Mouse (Mus musculus) erythroblast, embryonic 14.5 days (primary cell): Measurements from ENCODE around the gene Ikzf3. TPM values are rescaled to one million over a fixed set of nuclear protein-coding genes. Genes with fewer than 3 reads are reported as not detected.

Experiments
- H3K27me3 ChIP-seq: 2 replicates; pipeline ENCODE4 v1.6.1; 2012; ENCODE audit warnings: inconsistent platforms; ENCODE audit not compliant: control insufficient read depth
- H3K36me3 ChIP-seq: 2 replicates; pipeline ENCODE4 v1.6.1; 2012; ENCODE audit warnings: mild to moderate bottlenecking, inconsistent platforms; ENCODE audit not compliant: control insufficient read depth
- H3K4me1 ChIP-seq: 2 replicates; pipeline ENCODE4 v1.6.1; 2012; ENCODE audit warnings: inconsistent platforms; ENCODE audit not compliant: control insufficient read depth
- H3K4me3 ChIP-seq: replicated peaks from 2 replicates; pipeline ENCODE3; 2012; ENCODE audit warnings: moderate library complexity, mild to moderate bottlenecking, inconsistent platforms
- H3K9me3 ChIP-seq: 2 replicates; pipeline ENCODE4 v1.6.1; 2012; ENCODE audit warnings: low read length, inconsistent platforms, mixed read lengths; ENCODE audit not compliant: control insufficient read depth
- GATA1 ChIP-seq: IDR thresholded peaks from 2 replicates; pipeline ENCODE4 v1.6.1; 2012; ENCODE audit warnings: low read length, inconsistent platforms, mixed read lengths
- TAL1 ChIP-seq: IDR thresholded peaks from 3 replicates; pipeline ENCODE4 v1.6.1; 2012; ENCODE audit warnings: low read length, inconsistent platforms, mixed read lengths
- polyA plus RNA-seq: library from polyadenylated mRNA; stranded (reverse); fragments of >175 nt; gene quantifications from 2 replicates; pipeline ENCODE4 v1.2.3, GENCODE M21; 2012

Gene Ikzf3
- polyA plus RNA-seq, 1 experiment: not detected

DNA sequence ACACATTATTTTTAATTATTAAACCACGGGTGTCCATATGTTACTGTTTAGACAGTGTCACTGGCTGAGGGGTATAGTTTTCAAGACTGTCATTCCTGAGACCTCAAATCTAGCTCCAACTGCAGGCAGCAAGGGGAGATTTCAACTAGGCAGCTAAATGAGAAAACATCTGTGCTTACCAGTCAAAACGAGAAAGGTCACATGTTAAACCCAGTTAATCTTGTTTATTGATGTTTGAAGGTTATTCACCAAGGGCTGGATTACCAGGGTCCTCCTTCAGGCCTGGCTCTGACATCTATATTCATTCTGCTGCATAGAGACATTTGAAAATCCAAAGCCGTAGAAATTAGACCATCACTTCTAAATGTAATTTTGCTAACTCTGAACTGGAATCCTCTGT, 40.9 kb downstream of the Ikzf3 start:
- Histone ChIP-seq H3K27me3 (no peaks in the 10 kb centered on the region), H3K4me3 (no peak overlapping the region), H3K9me3 (no peaks in the 10 kb centered on the region), H3K4me1 (no peaks in the 10 kb centered on the region), H3K36me3 (no peaks in the 10 kb centered on the region)
- TF ChIP-seq GATA1 (no peak), TAL1 (no peak)

DNA sequence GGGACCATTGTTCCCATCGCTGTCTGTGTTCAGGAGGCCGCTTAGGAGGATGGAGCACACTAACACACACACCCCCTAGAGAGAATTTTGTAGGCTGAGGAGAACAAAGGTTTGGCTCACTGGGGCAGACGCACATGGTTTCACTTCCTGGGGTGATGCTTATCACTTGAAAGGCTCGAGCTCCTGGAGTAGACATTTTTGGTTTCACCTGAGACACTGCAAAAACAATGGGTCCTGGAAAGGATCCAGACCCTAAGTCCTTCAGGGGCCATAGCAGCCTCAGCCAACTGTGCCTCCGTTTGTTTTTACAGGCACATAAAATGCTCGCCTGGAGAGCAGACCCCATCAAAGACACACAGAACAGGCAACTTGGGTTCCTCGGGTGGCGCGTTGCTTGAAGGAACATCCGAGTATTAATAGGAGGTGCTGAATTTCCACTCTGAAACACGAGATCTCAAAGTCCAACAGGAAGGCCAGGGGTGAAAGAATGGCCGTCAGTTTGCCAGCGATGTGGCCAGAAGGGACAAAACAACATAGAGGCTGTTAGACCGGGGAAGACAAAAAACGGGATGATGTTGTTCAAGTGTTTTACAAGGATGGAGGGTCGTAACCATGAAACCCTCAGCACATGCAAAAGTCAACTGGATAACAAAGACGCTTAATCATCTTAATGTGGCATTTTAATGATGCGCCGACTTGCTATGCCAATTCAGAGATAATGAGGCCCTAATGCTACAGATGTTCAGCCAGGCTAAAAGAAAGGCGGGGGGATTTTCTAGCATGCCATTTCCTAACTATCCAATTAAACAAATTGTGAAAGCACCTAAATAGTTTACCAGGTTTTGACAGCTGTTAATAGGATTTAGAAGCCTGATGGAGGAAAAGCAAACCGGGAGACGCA, 48.2 kb downstream of the Ikzf3 start:
- H3K27me3 ChIP-seq: no peaks in the 10 kb centered on the region
- H3K9me3 ChIP-seq: no peaks in the 10 kb centered on the region
- no peaks in the 10 kb centered on the region for H3K4me1 ChIP-seq
- no peak overlapping the region for H3K4me3 ChIP-seq
- no peaks in the 10 kb centered on the region for H3K36me3 ChIP-seq
- TF ChIP-seq GATA1 (no peak), TAL1 (no peak)

DNA sequence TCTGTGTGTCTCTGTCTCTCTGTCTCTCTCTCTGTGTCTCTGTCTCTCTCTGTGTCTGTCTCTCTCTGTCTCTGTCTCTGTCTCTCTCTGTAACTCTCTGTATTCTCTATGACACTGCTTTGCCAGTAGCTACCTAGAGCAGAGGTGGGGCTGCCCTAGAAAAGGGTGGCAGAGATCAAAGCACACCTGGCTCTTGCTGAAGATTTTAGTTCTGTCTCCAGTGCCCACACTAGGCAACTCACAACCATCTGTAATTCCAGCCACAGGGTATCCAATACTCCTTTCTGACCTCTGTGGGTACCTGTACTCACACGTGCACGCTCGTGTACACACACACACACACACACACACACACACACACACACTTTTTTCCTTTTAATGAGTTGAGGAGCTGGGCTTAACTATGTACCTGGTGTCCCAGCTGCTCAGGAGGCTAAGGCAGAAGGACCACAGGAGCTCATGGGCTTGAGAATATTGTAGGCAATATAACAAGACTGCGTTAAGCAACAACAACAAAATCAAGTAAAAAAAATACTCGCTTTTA, 50.6 kb downstream of the Ikzf3 start:
- Histone ChIP-seq H3K27me3 (no peaks in the 10 kb centered on the region), H3K4me3 (no peak overlapping the region)

DNA sequence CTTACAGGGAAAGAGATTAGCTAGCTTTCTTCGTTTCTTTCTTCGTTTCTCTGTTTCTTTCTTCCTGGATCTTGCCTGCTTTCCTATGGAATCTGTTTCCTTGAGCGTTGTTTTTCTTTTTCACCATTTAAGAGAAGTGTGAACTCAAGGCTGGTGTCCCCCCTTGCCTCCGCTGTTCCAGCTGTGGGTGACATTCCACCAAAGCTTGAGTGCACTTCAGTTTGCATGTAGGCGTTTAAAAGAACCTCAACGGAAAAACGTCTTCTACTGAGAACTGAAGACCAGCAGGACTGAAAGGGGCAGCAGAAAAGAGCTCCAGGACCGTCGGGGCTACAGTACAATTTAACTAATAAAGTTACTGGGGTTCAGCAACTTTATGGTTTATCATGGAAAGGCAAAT, 52.4 kb downstream of the Ikzf3 start:
- Histone ChIP-seq H3K4me3 (no peak overlapping the region), H3K36me3 (no peaks in the 10 kb centered on the region), H3K4me1 (no peaks in the 10 kb centered on the region), H3K9me3 (no peaks in the 10 kb centered on the region), H3K27me3 (no peaks in the 10 kb centered on the region)
- TF ChIP-seq TAL1: no peak
- TF ChIP-seq GATA1: no peak

More for the DNA sequence above, 50.6 kb downstream of the Ikzf3 start:
- no peaks in the 10 kb centered on the region for H3K9me3 ChIP-seq
- H3K36me3 ChIP-seq: no peaks in the 10 kb centered on the region
- no peak for TF ChIP-seq GATA1
- no peak for TF ChIP-seq TAL1
- H3K4me1 ChIP-seq: no peaks in the 10 kb centered on the region

DNA sequence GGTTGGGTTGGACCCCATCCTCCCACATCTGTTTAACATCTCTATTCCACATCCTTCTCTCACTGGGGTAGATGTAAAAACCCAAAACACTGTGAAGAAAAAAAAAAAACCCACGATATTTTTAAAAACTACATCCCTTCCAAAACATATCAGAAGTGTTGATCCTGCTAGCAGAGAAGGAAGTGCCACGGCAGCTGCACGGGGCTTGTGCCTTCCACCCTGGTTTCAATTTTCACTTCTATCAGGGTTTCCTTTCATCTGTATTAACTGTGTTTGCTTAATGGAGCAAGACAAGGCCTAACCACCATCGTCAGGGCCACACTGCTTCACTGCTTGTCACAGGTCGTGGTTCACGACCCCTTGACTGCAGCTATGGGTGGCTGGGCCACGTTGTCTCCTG, 52.9 kb downstream of the Ikzf3 start:
- no peak for TF ChIP-seq TAL1
- H3K27me3 ChIP-seq: no peaks in the 10 kb centered on the region
- H3K4me1 ChIP-seq: no peaks in the 10 kb centered on the region
- H3K9me3 ChIP-seq: no peaks in the 10 kb centered on the region
- no peak overlapping the region for H3K4me3 ChIP-seq
- H3K36me3 ChIP-seq: no peaks in the 10 kb centered on the region

DNA sequence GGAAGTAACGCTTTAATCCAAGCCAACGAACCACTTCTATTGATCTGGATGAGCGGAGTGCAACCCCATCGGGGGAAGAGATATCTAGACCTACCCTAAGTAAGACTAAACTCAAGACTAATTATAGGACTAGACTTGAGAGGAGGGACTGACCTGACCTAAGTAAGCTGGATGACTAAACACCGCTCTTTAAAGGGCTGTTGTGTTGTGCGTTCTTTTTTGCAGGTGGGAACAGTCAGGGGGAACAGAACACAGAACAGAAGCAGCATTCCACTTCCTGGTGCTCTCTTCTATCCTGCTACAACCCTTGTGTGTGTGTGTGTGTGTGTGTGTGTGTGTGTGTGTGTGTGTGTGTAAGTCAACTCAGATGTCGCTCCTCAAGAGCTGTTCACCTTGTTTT, 54.3 kb downstream of the Ikzf3 start:
- Histone ChIP-seq H3K27me3 (no peaks in the 10 kb centered on the region), H3K4me1 (no peaks in the 10 kb centered on the region), H3K4me3 (no peak overlapping the region), H3K36me3 (no peaks in the 10 kb centered on the region), H3K9me3 (no peaks in the 10 kb centered on the region)
- no peak for TF ChIP-seq TAL1
- TF ChIP-seq GATA1: no peak

DNA sequence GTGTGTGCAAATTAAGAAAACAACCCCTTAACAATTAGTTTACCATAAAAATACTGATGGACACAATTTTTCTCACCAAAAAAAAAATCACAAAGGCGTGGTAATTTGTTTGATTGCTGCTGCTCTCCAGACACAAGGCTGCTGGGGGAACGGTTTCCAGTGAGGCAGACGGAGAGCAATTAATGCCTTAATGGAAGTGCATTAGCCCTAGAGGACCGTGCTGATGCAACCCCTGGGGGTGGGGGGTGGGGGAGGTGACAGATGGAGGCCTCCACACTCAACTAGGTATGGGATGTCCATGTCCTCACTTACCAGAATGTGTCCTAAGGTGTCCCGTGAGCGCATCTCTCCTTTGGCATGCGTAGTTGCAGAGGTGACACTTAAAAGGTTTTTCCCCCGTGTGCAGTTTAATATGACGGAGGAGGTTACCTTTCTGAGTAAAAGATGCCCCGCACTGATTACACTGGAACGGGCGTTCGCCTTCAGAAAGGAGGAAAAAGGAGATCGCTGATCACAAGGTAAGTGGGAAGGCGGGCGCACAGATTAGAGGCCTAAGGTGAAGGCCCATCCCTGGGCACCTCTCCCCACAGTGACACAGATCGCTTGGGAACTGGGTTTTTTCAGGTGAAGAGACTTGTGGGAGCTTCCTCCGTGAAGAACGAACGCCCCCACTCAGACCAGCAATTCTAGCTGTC, 57.1 kb downstream of the Ikzf3 start:
- Histone ChIP-seq H3K4me1 (no peaks in the 10 kb centered on the region), H3K4me3 (no peak overlapping the region), H3K9me3 (no peaks in the 10 kb centered on the region), H3K27me3 (no peaks in the 10 kb centered on the region; the same call in 1 of the 2 replicates), H3K36me3 (no peaks in the 10 kb centered on the region)
- no peak for TF ChIP-seq GATA1
- TF ChIP-seq TAL1: no peak

DNA sequence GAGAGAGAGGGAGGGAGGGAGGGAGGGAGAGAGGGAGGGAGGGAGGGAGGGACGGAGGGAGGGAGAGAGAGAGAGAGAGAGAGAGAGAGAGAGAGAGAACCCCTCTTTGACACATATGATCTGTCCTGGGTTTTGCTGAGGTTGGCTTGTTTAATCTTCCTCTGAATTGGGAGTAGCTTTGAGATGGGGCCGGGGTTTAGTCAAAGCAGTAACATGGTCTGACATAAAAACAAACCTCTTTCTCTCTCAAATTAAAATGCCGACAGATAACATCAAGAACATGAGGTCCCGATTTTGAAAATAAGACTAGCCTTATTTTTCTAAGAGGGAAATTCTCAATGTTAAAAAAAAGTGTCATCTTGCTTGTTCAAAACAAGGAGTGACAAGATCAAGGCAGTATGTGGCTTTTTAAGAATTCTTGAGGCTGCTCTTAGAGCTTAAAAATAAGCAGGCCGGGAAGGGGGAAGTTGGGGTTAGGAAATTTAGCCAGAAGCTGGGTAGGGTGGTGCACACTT, 58.2 kb downstream of the Ikzf3 start:
- Histone ChIP-seq H3K4me3 (no peak overlapping the region), H3K27me3 (no peaks in the 10 kb centered on the region; the same call in 1 of the 2 replicates), H3K4me1 (no peaks in the 10 kb centered on the region), H3K9me3 (no peaks in the 10 kb centered on the region), H3K36me3 (no peaks in the 10 kb centered on the region)
- no peak for TF ChIP-seq GATA1
- no peak for TF ChIP-seq TAL1

DNA sequence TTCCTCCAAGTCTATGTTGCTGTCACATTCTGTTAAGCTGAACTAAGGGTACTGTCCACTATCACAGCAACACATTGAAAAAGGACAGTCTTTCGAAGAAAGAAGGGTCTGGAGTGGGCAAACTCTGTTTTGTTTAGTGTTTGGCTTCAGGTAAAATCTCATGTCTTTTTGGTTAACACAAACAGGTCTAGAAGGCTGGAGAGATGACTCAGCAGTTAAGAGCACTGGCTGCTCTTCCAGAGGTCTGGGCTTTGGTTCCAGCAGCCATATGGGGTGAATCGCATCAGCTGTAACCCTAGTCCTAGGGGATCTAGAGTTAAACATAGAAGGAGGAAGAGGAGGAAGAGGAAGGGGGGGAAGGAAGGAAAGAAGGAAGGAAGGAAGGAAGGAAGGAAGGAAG, 60.1 kb downstream of the Ikzf3 start:
- no peak overlapping the region for H3K4me3 ChIP-seq
- no peaks in the 10 kb centered on the region; the same call in 1 of the 2 replicates for H3K27me3 ChIP-seq
- H3K4me1 ChIP-seq: no peaks in the 10 kb centered on the region
- H3K36me3 ChIP-seq: no peaks in the 10 kb centered on the region
- no peaks in the 10 kb centered on the region for H3K9me3 ChIP-seq
- no peak for TF ChIP-seq GATA1
- no peak for TF ChIP-seq TAL1
